Mouse (Mus musculus): ENCODE measurements at regions not wholly inside any gene's neighbourhood (a gene's known extent, or its start where the extent isn't known, plus 50 kb on each side); places are given as distances from the start of the nearest gene placed in this dataset.

GRCm38 (mm10) chr11:113001071-113001470 is 219.0 kb downstream of the Sox9 start:
- ChIA-PET POLR2A (no interaction called here), CTCF (no interaction called here)

- CTCF ChIA-PET = no interaction called here
- POLR2A ChIA-PET = interaction anchor here in 1 of 4 experiments (0.7 kb wide), 1 partner anchor 1188 kb away, joined by 3 read pairs; no protein-coding TSS in a partner anchor
Measured at GRCm38 (mm10) chr11:113005895-113006294, 223.9 kb downstream of the Sox9 start.

GRCm38 (mm10) chr11:113008521-113008920 is 226.5 kb downstream of the Sox9 start:
- POLR2A ChIA-PET = interaction anchor here in 1 of 4 experiments (0.6 kb wide), 1 partner anchor 398 kb away, joined by 3 read pairs; no protein-coding TSS in a partner anchor
- CTCF ChIA-PET = no interaction called here

GRCm38 (mm10) chr11:113009376-113009775 is 227.4 kb downstream of the Sox9 start:
- ChIA-PET POLR2A (interaction anchor here in 1 of 4 experiments (0.6 kb wide), 1 partner anchor 18 kb away, joined by 3 read pairs; no protein-coding TSS in a partner anchor), CTCF (no interaction called here)

- POLR2A ChIA-PET = interaction anchor here in 1 of 4 experiments (0.7 kb wide), 1 partner anchor 21 kb away, joined by 3 read pairs; no protein-coding TSS in a partner anchor
Measured at GRCm38 (mm10) chr11:113010906-113011305, 228.9 kb downstream of the Sox9 start.

GRCm38 (mm10) chr11:113014186-113015010 is 232.4 kb downstream of the Sox9 start:
- POLR2A ChIA-PET = interaction anchor here in 1 of 4 experiments (0.6 to 0.7 kb wide), 2 partner anchors 39 to 449 kb away, joined by 3 to 5 read pairs; no protein-coding TSS in a partner anchor
- CTCF ChIA-PET = interaction anchor here in 3 of 4 experiments (0.6 to 0.7 kb wide), 3 partner anchors 137 to 394 kb away, joined by 3 read pairs; no protein-coding TSS in a partner anchor

More at GRCm38 (mm10) chr11:113010906-113011305, 228.9 kb downstream of the Sox9 start:
- CTCF ChIA-PET = interaction anchor here in 1 of 4 experiments (0.5 kb wide), 1 partner anchor 448 kb away, joined by 4 read pairs; no protein-coding TSS in a partner anchor

- POLR2A ChIA-PET = interaction anchor here in 1 of 4 experiments (0.6 kb wide), 1 partner anchor 582 kb away, joined by 4 read pairs; no protein-coding TSS in a partner anchor
- CTCF ChIA-PET = interaction anchor here in 3 of 4 experiments (0.7 to 0.8 kb wide), 3 partner anchors 38 to 570 kb away, joined by 3 to 31 read pairs (median 4); no protein-coding TSS in a partner anchor
Measured at GRCm38 (mm10) chr11:113015686-113016304, 233.8 kb downstream of the Sox9 start.

- ChIA-PET POLR2A (interaction anchor here in 1 of 4 experiments (0.7 kb wide), 2 partner anchors 33 to 464 kb away, joined by 3 to 6 read pairs; no protein-coding TSS in a partner anchor), CTCF (no interaction called here)
Measured at GRCm38 (mm10) chr11:113016801-113017715, 235.0 kb downstream of the Sox9 start.

GRCm38 (mm10) chr11:113021533-113021932 is 239.5 kb downstream of the Sox9 start:
- ChIA-PET CTCF (no interaction called here), POLR2A (no interaction called here)

- POLR2A ChIA-PET = no interaction called here
- CTCF ChIA-PET = no interaction called here
Measured at GRCm38 (mm10) chr11:113026994-113027393, 245.0 kb downstream of the Sox9 start.

- POLR2A ChIA-PET = interaction anchor here in 1 of 4 experiments (0.9 kb wide), 1 partner anchor 34 kb away, joined by 3 read pairs; no protein-coding TSS in a partner anchor
- CTCF ChIA-PET = interaction anchor here in 1 of 4 experiments (0.5 kb wide), 1 partner anchor 1542 kb away, joined by 3 read pairs; no protein-coding TSS in a partner anchor
Measured at GRCm38 (mm10) chr11:113028235-113028919, 246.4 kb downstream of the Sox9 start.

GRCm38 (mm10) chr11:113031405-113031804 is 249.4 kb downstream of the Sox9 start:
- ChIA-PET CTCF (interaction anchor here in 1 of 4 experiments (0.7 kb wide), 1 partner anchor 104 kb away, joined by 3 read pairs; no protein-coding TSS in a partner anchor), POLR2A (no interaction called here)

GRCm38 (mm10) chr11:113032487-113033228 is 250.6 kb downstream of the Sox9 start:
- POLR2A ChIA-PET = interaction anchor here in 1 of 4 experiments (0.5 kb wide), 1 partner anchor 14 kb away, joined by 8 read pairs; no protein-coding TSS in a partner anchor
- CTCF ChIA-PET = no interaction called here

- CTCF ChIA-PET = no interaction called here
- POLR2A ChIA-PET = interaction anchor here in 1 of 4 experiments (1.4 kb wide), 1 partner anchor 15 kb away, joined by 3 read pairs; no protein-coding TSS in a partner anchor
Measured at GRCm38 (mm10) chr11:113034911-113035310, 252.9 kb downstream of the Sox9 start.

GRCm38 (mm10) chr11:113037736-113038135 is 255.7 kb downstream of the Sox9 start:
- POLR2A ChIA-PET = no interaction called here

GRCm38 (mm10) chr11:113042710-113043109 is 260.7 kb downstream of the Sox9 start:
- ChIA-PET CTCF (interaction anchor here in 2 of 4 experiments (1.4 to 2.0 kb wide), 2 partner anchors 122 kb away, joined by 4 to 5 read pairs; no protein-coding TSS in a partner anchor), POLR2A (interaction anchor here (0.6 to 1.4 kb wide), 9 partner anchors 19 to 667 kb away, joined by 3 to 5 read pairs (median 3); partner anchors contain the start of gene Cpsf4l (in 1 of the 4))

More at GRCm38 (mm10) chr11:113037736-113038135, 255.7 kb downstream of the Sox9 start:
- CTCF ChIA-PET = interaction anchor here in 1 of 4 experiments (0.6 kb wide), 1 partner anchor 1190 kb away, joined by 4 read pairs; no protein-coding TSS in a partner anchor
